Mouse (Mus musculus) limb, embryonic 15.5 days (tissue): ENCODE data around the gene Ppef2. TPM values are rescaled to one million over a fixed set of nuclear protein-coding genes. Genes with fewer than 3 reads are reported as not detected.

Experiments used
- ATAC-seq: fragments of 200-750 bp; cut with Nextera tagmentation; 2 replicates; pipeline ENCODE4 v1.8.0; 2017; ENCODE audit warnings: low read depth, moderate TSS enrichment; ENCODE audit not compliant: insufficient number of reproducible peaks, low FRiP score, low TSS enrichment
- H3K27ac ChIP-seq: fragments of 300-500 bp; sonication (generic); 2 replicates; pipeline ENCODE4 v1.5.1; 2015; ENCODE audit warnings: moderate library complexity, mild to moderate bottlenecking, inconsistent platforms
- H3K27me3 ChIP-seq: fragments of 300-500 bp; sonication (generic); 2 replicates; pipeline ENCODE4 v1.6.1; 2015; ENCODE audit warnings: inconsistent platforms
- H3K36me3 ChIP-seq: fragments of 300-500 bp; sonication (generic); 2 replicates; pipeline ENCODE4 v1.6.1; 2015; ENCODE audit warnings: inconsistent platforms
- H3K4me1 ChIP-seq: fragments of 300-500 bp; sonication (generic); 2 replicates; pipeline ENCODE4 v1.6.1; 2015; ENCODE audit warnings: inconsistent platforms
- H3K4me2 ChIP-seq: fragments of 300-500 bp; sonication (generic); 2 replicates; pipeline ENCODE4 v1.6.1; 2015; ENCODE audit warnings: mild to moderate bottlenecking, inconsistent platforms
- H3K4me3 ChIP-seq: fragments of 300-500 bp; sonication (generic); 2 replicates; pipeline ENCODE4 v1.5.1; 2015; ENCODE audit warnings: mild to moderate bottlenecking, inconsistent platforms
- H3K9ac ChIP-seq: fragments of 300-500 bp; sonication (generic); 2 replicates; pipeline ENCODE4 v1.6.1; 2015; ENCODE audit warnings: inconsistent platforms
- H3K9me3 ChIP-seq: fragments of 300-500 bp; sonication (generic); 2 replicates; pipeline ENCODE4 v1.6.1; 2016; ENCODE audit warnings: inconsistent platforms
- WGBS: fragments of 180-500 bp; shearing (Covaris S2); methylation state at CpG from one replicate; pipeline ENCODE4 v1.1.7; 2015; 5-methylcytosine and 5-hydroxymethylcytosine counted together
- polyA plus RNA-seq: library from polyadenylated mRNA; unstranded; fragments of >200 nt; fragmentation: Nextera tagmentation; extraction: Ambion mirVana; gene quantifications from 2 replicates; pipeline ENCODE4 v1.2.1, GENCODE M21; 2015

The Ppef2 gene
- polyA plus RNA-seq, 1 experiment from 2014 or later, result 0.12 TPM

DNA sequence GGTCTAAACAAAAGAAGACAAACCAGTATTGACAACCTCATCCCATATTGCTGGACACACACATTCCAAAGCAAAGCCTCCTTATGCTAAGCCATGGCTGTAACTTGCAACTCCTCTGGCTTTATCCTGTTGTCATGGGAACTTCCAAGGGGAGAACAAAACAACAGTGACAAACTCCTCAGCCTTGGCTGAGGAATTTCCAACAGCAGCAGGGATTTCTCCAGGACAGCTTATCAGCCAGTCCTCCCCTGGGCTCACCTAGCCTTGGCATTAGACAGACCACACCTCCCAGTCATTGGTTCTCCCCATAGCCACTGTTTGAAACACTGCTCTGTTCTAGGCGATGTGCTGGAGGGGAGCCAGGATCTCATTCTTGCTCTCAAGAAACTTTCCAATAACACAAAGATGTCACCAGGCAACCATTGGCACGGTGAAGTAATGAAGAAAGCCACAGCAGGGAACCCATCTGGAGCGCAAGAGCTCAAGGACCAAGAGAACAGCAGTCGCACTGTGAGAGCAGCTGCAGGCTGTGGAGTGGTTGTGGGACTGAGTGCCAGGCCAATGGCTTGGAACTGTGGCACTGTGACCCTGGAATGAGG lies 7.8 kb upstream of the Ppef2 start:
- 31% methylated on average over 4 of the region's 4 CpGs for WGBS
- H3K4me2 ChIP-seq, result no peak overlapping the region
- H3K9ac ChIP-seq, result no peak overlapping the region
- H3K27me3 ChIP-seq, result no peaks in the 10 kb centered on the region
- H3K27ac ChIP-seq, result no peak overlapping the region
- no peaks in the 10 kb centered on the region for H3K9me3 ChIP-seq
- H3K4me3 ChIP-seq, result no peak overlapping the region
- ATAC-seq, result peak; percentile 68; the same call in 1 of the 2 replicates
- no peaks in the 10 kb centered on the region for H3K36me3 ChIP-seq
- H3K4me1 ChIP-seq, result peaks cover 10% of the 10 kb centered on the region

- ATAC-seq, result no peak
- Histone ChIP-seq H3K9ac (no peak overlapping the region), H3K4me2 (no peak overlapping the region), H3K4me1 (peaks cover 10% of the 10 kb centered on the region), H3K27me3 (no peaks in the 10 kb centered on the region), H3K27ac (no peak overlapping the region), H3K9me3 (no peaks in the 10 kb centered on the region), H3K36me3 (no peaks in the 10 kb centered on the region), H3K4me3 (no peak overlapping the region)
- 83% methylated on average over 8 of the region's 8 CpGs for WGBS
Measured at GRCm38 (mm10) chr5:92262646-92263045, 6.6 kb upstream of the Ppef2 start.

DNA sequence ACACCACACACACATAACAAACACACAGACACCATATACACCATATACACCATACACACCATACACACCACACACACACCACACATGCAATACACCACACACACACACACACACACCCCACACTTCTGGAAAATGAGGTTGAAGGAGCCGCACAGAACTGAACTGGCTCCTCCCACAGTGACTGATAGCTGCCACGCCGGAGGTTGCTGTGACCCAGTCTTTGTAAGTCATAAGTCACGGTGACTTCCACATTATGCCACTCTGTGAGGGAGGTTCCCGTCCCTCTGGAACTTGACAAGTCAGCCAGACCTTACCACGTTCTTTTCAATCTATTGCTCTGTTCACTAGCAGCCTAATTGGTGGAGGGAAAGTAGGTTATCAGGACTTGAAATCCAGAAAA lies 1.6 kb downstream of the Ppef2 start:
- Histone ChIP-seq H3K36me3 (no peaks in the 10 kb centered on the region), H3K27ac (no peak overlapping the region), H3K9me3 (no peaks in the 10 kb centered on the region), H3K4me3 (no peak overlapping the region), H3K4me1 (peaks cover 6% of the 10 kb centered on the region), H3K4me2 (no peak overlapping the region), H3K27me3 (no peaks in the 10 kb centered on the region), H3K9ac (no peak overlapping the region)
- WGBS, result 60% methylated on average over 6 of the region's 6 CpGs
- no peak for ATAC-seq

- no peak overlapping the region for H3K4me3 ChIP-seq
- no peak overlapping the region for H3K4me2 ChIP-seq
- H3K36me3 ChIP-seq, result no peaks in the 10 kb centered on the region
- 26% methylated on average over 18 of the region's 18 CpGs for WGBS
- no peaks in the 10 kb centered on the region for H3K9me3 ChIP-seq
- no peak overlapping the region for H3K9ac ChIP-seq
- no peak for ATAC-seq
- peaks cover 6% of the 10 kb centered on the region for H3K4me1 ChIP-seq
- H3K27me3 ChIP-seq, result no peaks in the 10 kb centered on the region
- H3K27ac ChIP-seq, result no peak overlapping the region
Measured at GRCm38 (mm10) chr5:92252797-92253343, 3.2 kb downstream of the Ppef2 start.

DNA sequence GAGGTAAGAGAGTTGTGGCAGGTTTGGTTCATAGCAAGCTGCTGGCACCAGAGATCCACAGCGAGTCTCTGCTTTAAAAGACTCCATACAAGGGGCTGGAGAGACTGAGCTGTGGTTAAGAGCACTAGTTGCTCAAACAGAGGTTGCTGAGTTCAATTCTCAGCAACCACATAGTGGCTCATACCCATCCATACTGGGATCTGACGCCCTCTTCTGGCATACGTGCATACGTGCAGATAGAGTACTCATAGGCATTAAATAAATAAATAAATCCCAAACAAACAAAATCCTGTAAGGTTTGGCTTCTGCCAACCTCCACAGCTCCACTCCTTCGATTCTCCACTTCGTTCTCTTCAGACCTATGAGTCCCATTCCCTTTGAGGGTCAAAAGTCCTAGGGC lies 4.0 kb downstream of the Ppef2 start:
- no peak overlapping the region for H3K4me3 ChIP-seq
- H3K4me1 ChIP-seq, result peaks cover 6% of the 10 kb centered on the region
- no peak overlapping the region for H3K27ac ChIP-seq
- H3K36me3 ChIP-seq, result no peaks in the 10 kb centered on the region
- H3K9me3 ChIP-seq, result no peaks in the 10 kb centered on the region
- WGBS, result 90% methylated on average over 6 of the region's 6 CpGs
- H3K27me3 ChIP-seq, result no peaks in the 10 kb centered on the region
- H3K4me2 ChIP-seq, result no peak overlapping the region
- no peak for ATAC-seq
- H3K9ac ChIP-seq, result no peak overlapping the region

GRCm38 (mm10) chr5:92248614-92249013 lies 7.5 kb downstream of the Ppef2 start:
- 80% methylated on average over 11 of the region's 11 CpGs for WGBS
- Histone ChIP-seq H3K36me3 (no peaks in the 10 kb centered on the region), H3K4me3 (no peak overlapping the region), H3K9me3 (no peaks in the 10 kb centered on the region), H3K27ac (no peak overlapping the region), H3K4me2 (no peak overlapping the region), H3K27me3 (no peaks in the 10 kb centered on the region), H3K4me1 (peaks cover 6% of the 10 kb centered on the region), H3K9ac (no peak overlapping the region)
- ATAC-seq, result no peak

DNA sequence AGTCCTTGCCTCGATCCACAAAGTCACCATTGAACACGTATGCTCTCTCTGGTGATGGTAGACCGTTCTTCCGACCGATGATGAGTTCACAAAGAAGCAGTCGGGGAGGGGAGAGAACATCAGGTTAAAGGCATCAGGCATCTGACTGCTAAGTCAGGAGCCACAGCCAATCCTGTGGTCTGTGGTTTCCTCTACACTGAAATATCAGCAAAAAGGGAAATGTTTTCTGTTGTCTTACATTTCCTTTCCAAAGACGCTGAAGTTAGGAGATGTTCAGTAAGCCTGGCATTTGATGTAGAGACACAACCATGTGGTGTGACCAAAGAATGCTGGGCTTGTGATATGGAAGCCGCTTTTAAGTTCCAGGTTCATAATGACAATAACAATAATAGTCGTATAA lies 10.6 kb downstream of the Ppef2 start:
- Histone ChIP-seq H3K36me3 (no peaks in the 10 kb centered on the region), H3K9me3 (no peaks in the 10 kb centered on the region), H3K4me1 (no peaks in the 10 kb centered on the region), H3K27me3 (no peaks in the 10 kb centered on the region), H3K4me3 (no peak overlapping the region), H3K9ac (no peak overlapping the region), H3K27ac (no peak overlapping the region), H3K4me2 (no peak overlapping the region)
- no peak for ATAC-seq
- WGBS, result 87% methylated on average over 9 of the region's 9 CpGs

- H3K9me3 ChIP-seq, result no peaks in the 10 kb centered on the region
- H3K36me3 ChIP-seq, result no peaks in the 10 kb centered on the region
- H3K9ac ChIP-seq, result no peak overlapping the region
- no peak for ATAC-seq
- H3K4me3 ChIP-seq, result no peak overlapping the region
- no peaks in the 10 kb centered on the region for H3K27me3 ChIP-seq
- WGBS, result 94% methylated on average over 2 of the region's 2 CpGs
- H3K4me2 ChIP-seq, result no peak overlapping the region
- no peak overlapping the region for H3K27ac ChIP-seq
- H3K4me1 ChIP-seq, result no peaks in the 10 kb centered on the region
Measured at GRCm38 (mm10) chr5:92244900-92245299, 11.2 kb downstream of the Ppef2 start.

DNA sequence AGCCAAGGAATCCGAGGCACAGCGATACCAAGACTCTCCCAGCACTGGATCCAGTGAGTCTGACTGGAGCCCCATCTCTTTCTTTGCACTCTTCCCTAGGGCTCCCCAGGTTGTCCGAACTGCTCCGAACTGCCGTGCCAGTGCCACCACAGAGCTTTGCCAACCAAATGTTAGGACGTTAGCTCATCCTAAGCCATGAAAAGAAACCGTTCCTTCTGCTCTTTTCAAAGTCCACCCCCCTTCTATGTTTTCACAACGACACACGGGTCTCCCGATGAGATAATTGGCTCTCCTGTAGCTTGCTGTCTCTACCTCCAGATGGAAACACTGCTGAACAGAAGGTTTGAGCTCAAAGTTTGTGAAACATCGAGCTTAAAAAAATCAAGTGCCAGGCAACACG lies 15.3 kb downstream of the Ppef2 start:
- ATAC-seq, result no peak
- Histone ChIP-seq H3K36me3 (no peaks in the 10 kb centered on the region), H3K27me3 (no peaks in the 10 kb centered on the region), H3K4me3 (no peak overlapping the region), H3K4me2 (no peak overlapping the region), H3K9me3 (no peaks in the 10 kb centered on the region), H3K4me1 (0 out of 2 replicates have a peak, but pooled peaks cover 3% of the 10 kb centered on the region), H3K9ac (no peak overlapping the region), H3K27ac (no peak overlapping the region)
- WGBS, result 90% methylated on average over 12 of the region's 12 CpGs

DNA sequence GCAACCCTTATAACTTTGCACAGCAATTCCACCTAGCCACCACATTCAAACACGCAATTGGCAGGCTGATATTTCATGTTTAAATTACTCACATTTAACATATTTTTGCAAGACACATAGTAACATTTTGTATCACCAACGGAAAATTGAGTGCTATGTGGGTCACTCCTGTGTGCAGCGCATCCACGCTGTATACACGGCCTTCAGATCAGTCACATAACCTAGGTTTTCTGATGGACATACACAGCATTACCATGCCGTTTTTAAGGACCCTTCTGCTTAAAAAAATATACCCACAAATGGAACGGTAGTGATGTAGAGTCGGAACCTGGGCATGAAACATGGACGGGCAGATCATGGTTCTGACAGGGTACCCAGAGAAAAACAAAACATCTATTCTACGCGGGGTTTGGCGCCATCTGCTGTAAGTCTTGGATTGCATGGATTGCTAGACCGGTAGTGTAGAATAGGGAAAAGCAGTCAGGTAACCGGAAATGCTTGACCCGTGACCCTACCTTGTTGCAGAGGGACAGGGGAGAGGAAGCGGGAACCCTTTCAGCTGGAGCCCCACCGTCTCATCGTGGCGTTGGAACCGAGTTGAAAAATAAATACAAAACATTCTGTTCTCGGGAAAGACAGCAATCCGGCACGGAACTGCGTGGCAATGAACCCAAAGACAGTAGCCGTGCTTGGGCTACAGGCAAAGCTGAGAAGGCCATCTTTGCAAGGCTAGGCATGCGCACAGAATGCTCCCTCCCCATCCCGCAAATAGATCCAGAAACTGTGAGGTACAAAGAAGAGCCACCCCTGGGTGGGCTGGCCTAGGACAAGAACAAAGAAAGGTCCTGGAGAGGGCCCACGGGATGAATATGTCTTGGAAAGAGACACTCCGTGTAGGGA lies 16.5 kb downstream of the Ppef2 start:
- 46% methylated on average over 29 of the region's 29 CpGs for WGBS
- Histone ChIP-seq H3K9ac (no peak overlapping the region), H3K27me3 (no peaks in the 10 kb centered on the region), H3K4me3 (no peak overlapping the region), H3K36me3 (no peaks in the 10 kb centered on the region), H3K4me1 (0 out of 2 replicates have a peak, but pooled peaks cover 3% of the 10 kb centered on the region), H3K27ac (no peak overlapping the region), H3K9me3 (no peaks in the 10 kb centered on the region), H3K4me2 (no peak overlapping the region)
- ATAC-seq, result peak; percentile 24; the same call in 1 of the 2 replicates

GRCm38 (mm10) chr5:92234939-92235557 lies 21.0 kb downstream of the Ppef2 start:
- Histone ChIP-seq H3K4me3 (no peak overlapping the region), H3K4me1 (0 out of 2 replicates have a peak, but pooled peaks cover 3% of the 10 kb centered on the region), H3K9ac (no peak overlapping the region), H3K27me3 (no peaks in the 10 kb centered on the region), H3K9me3 (no peaks in the 10 kb centered on the region), H3K4me2 (no peak overlapping the region), H3K27ac (no peak overlapping the region), H3K36me3 (no peaks in the 10 kb centered on the region)
- WGBS, result 57% methylated on average over 5 of the region's 5 CpGs
- ATAC-seq, result no peak

DNA sequence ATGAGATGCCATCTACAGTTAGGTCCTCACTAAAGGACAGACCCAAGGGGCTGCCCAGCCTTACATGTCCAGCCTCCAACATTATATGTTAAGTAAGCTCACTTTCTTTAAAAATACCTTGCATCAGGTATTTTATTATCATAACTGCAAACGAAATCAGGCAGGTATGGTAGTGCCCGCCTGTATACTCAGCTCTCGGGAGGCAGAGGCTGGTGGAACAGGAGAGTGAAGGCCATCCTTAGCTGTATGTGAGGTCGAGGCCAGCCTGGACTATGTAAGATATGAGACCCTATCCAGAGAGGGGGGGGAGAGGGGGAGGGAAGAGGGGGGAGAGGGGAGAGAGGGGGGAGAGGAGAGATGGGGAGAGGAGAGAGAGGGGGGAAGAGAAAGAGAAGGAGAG lies 22.7 kb downstream of the Ppef2 start:
- no peak overlapping the region for H3K4me3 ChIP-seq
- no peak overlapping the region for H3K27ac ChIP-seq
- no peaks in the 10 kb centered on the region for H3K9me3 ChIP-seq
- H3K27me3 ChIP-seq, result no peaks in the 10 kb centered on the region
- H3K9ac ChIP-seq, result no peak overlapping the region
- H3K4me1 ChIP-seq, result no peaks in the 10 kb centered on the region
- H3K36me3 ChIP-seq, result no peaks in the 10 kb centered on the region
- no peak for ATAC-seq
- no peak overlapping the region for H3K4me2 ChIP-seq
- 83% methylated on average over 4 of the region's 4 CpGs for WGBS
